Mouse (Mus musculus): ENCODE measurements around the gene Fbxo40.

- TF ChIP-seq CTCF (IDR thresholded peaks at IDR 0.05; ENCODE audit: borderline replicate concordance, insufficient read depth, low read depth, low read length) (no peak), POLR2A (IDR thresholded peaks at IDR 0.05; ENCODE audit: borderline replicate concordance, insufficient read depth, low read length) (no peak)
Measured at GRCm38 (mm10) chr16:36951029-36951428, 39.2 kb downstream of the Fbxo40 start.
